Mouse (Mus musculus): ENCODE data around the gene Olfr325. TPM values are rescaled to one million over a fixed set of nuclear protein-coding genes. Genes with fewer than 3 reads are reported as not detected.

The Olfr325 gene
- polyA plus RNA-seq, 2 experiments from 2014 or later, result not detected

Other genes starting within 250 kb of the Olfr325 start
- gene Zfp672, start 247.4 kb upstream of the Olfr325 start, polyA plus RNA-seq (2017; shearing (Covaris generic)), result 10 to 100 TPM; 43.4 to 44.5 TPM
- gene Sh3bp5l, start 247.0 kb upstream of the Olfr325 start, polyA plus RNA-seq (2017; shearing (Covaris generic)), result 1 to 10 TPM; 3.7 to 5.9 TPM
- gene Lypd8, start 198.7 kb upstream of the Olfr325 start, polyA plus RNA-seq (2017; shearing (Covaris generic)), result not detected
- gene 1810065E05Rik, start 156.6 kb upstream of the Olfr325 start, polyA plus RNA-seq (2017; shearing (Covaris generic)), result not detected
- not detected for gene Gm12253, start 145.2 kb upstream of the Olfr325 start, polyA plus RNA-seq (2017; shearing (Covaris generic))
- not detected for gene Lypd9, start 124.8 kb upstream of the Olfr325 start, polyA plus RNA-seq (2017; shearing (Covaris generic))
- gene Olfr30, start 115.5 kb upstream of the Olfr325 start, polyA plus RNA-seq (2017; shearing (Covaris generic)), result not detected
- not detected for gene Olfr332, start 85.2 kb upstream of the Olfr325 start, polyA plus RNA-seq (2017; shearing (Covaris generic))
- gene Olfr331, start 75.2 kb upstream of the Olfr325 start, polyA plus RNA-seq (2017; shearing (Covaris generic)), result not detected
- under 1 TPM in 1 of 2 experiments, not detected in 1; 0.16 TPM for gene Olfr330, start 42.9 kb upstream of the Olfr325 start, polyA plus RNA-seq (2017; shearing (Covaris generic))
- gene Olfr329-ps, start 31.3 kb upstream of the Olfr325 start, polyA plus RNA-seq (2017; shearing (Covaris generic)), result not detected
- gene Olfr328, start 22.1 kb upstream of the Olfr325 start, polyA plus RNA-seq (2017; shearing (Covaris generic)), result not detected
- not detected for gene Olfr224, start 7.2 kb upstream of the Olfr325 start, polyA plus RNA-seq (2017; shearing (Covaris generic))
- gene Olfr324, start 17.4 kb downstream of the Olfr325 start, polyA plus RNA-seq (2017; shearing (Covaris generic)), result not detected
- not detected for gene 2210407C18Rik, start 38.3 kb downstream of the Olfr325 start, polyA plus RNA-seq (2017; shearing (Covaris generic))
- not detected for gene Olfr323, start 52.8 kb downstream of the Olfr325 start, polyA plus RNA-seq (2017; shearing (Covaris generic))
- gene Trim58, start 62.7 kb downstream of the Olfr325 start, polyA plus RNA-seq (2017; shearing (Covaris generic)), result not detected
- gene Olfr322, start 81.1 kb downstream of the Olfr325 start, polyA plus RNA-seq (2017; shearing (Covaris generic)), result not detected
- under 1 TPM in 1 of 2 experiments, not detected in 1; 0.11 TPM for gene Olfr320, start 103.4 kb downstream of the Olfr325 start, polyA plus RNA-seq (2017; shearing (Covaris generic))
- not detected for gene Olfr319, start 121.4 kb downstream of the Olfr325 start, polyA plus RNA-seq (2017; shearing (Covaris generic))
- gene Olfr318, start 146.3 kb downstream of the Olfr325 start, polyA plus RNA-seq (2017; shearing (Covaris generic)), result not detected
- gene Olfr317, start 161.5 kb downstream of the Olfr325 start, polyA plus RNA-seq (2017; shearing (Covaris generic)), result not detected
- gene Olfr316, start 175.0 kb downstream of the Olfr325 start, polyA plus RNA-seq (2017; shearing (Covaris generic)), result not detected
- gene Olfr315, start 195.5 kb downstream of the Olfr325 start, polyA plus RNA-seq (2017; shearing (Covaris generic)), result not detected
- not detected for gene Olfr314, start 205.2 kb downstream of the Olfr325 start, polyA plus RNA-seq (2017; shearing (Covaris generic))
- gene Fam183b, start 224.2 kb downstream of the Olfr325 start, polyA plus RNA-seq (2017; shearing (Covaris generic)), result not detected
- gene Olfr313, start 237.3 kb downstream of the Olfr325 start, polyA plus RNA-seq (2017; shearing (Covaris generic)), result not detected